Mouse (Mus musculus) brain, adult 2 months (tissue): ENCODE results near the gene Cnn2.

Experiments
- DNase-seq: peaks from one replicate; pipeline ENCODE4 v3.0.0; 2011; ENCODE audit warnings: low read depth, low spot score

Gene Cnn2

GRCm38 (mm10) chr10:79989870-79990269, 1.5 kb downstream of the Cnn2 start:
- DNase-seq, result no peak

- DNase-seq, result no peak
Observed at GRCm38 (mm10) chr10:79991099-79991498, 2.7 kb downstream of the Cnn2 start.

DNA sequence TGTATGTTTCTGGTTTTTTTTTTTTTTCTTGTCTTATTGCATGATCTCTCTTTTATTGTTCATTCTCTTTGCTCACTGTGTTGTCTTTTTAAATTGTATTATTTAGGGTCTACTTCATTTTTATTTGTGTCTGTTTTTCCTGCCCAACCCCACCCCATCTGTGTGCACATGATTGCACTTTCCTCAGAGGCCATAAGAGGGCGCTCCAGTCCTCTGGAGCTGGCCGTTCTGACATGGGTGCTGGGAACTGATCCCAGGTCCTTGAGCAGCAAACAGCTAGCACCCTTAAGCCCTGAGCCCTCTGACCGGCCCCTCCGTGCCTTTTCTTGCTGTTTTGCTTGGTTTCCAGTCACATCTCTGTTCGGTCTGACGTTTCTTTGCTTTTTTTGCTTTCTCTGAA, 3.2 kb downstream of the Cnn2 start:
- no peak for DNase-seq

GRCm38 (mm10) chr10:79994397-79995115, 6.2 kb downstream of the Cnn2 start:
- peak; percentile 24 for DNase-seq

DNA sequence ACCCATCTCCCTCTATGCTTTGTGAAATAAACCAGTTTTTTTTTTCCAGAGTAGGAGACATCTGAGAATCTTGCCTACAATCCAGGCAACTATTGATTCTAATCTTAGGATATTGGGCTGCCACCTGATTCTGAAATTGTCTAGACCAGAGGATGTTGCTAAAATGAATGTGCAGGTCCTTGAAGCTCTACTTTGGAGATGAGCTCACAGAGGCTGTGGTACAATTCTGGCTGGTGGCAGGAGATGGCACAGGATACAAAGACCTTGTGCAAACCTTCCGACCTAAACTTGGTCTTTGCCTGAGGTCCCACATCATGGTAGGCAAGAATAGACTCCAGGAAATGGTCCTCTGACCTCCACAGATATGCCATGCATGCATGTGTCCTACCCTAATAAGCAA, 7.3 kb downstream of the Cnn2 start:
- no peak for DNase-seq

GRCm38 (mm10) chr10:79996272-79997033, 8.1 kb downstream of the Cnn2 start, which contains the start of gene Abca7:
Gene Abca7 (plus strand): TSS chr10:79996494.
- peak; percentile 98 for DNase-seq

DNA sequence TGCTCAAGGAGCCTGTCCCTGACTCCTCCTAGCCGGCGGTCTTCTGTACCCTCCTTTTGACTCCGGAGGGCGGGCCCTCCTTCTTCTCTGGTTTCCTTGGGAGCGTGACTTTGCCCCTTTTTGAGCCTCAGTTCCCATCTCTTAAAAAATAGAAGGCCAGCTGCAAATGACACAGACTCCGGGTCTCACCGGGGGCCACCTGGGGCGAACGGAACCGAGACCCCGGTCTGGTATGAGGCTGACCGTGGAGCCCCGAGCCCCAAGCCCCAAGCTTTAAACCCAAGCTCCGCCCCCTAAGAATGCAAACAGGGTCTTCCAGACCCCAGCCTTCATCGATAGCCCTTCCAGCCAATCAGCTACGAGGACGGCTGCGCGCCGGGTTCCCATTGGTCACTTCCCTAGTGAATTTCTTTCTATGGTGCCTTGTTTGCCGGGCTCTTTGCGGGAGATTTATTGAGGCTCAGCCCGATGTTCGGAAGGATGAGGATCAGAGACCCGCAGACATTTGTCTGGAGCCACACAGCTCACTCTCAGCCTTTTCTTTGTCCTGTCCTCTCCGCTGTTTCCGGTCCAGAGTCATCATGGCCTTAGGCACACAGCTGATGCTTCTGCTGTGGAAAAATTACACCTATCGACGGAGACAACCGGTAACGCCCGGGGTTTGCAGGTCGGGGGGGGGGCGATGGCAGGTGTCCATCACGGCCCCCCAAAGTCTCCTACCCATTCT, 8.8 kb downstream of the Cnn2 start:
- peak; percentile 91 for DNase-seq

DNA sequence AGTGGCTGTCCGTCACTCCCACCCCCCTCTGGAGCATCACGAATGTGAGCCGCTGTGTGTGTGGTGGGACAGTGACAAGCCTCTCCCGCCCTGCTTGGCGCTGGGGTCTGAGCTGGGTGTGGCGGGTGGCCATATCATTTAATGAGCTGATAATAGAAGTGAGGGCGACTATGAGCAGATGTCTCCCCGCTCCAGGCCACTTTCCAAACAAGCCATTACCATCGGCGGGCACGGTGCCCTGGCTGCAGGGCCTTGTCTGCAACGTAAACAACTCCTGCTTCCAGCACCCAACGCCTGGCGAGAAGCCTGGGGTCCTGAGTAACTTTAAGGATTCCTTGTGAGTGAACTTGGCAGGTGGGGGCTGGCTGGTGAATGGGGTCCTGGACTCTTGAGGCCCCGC, 9.4 kb downstream of the Cnn2 start:
- peak; percentile 71 for DNase-seq

DNA sequence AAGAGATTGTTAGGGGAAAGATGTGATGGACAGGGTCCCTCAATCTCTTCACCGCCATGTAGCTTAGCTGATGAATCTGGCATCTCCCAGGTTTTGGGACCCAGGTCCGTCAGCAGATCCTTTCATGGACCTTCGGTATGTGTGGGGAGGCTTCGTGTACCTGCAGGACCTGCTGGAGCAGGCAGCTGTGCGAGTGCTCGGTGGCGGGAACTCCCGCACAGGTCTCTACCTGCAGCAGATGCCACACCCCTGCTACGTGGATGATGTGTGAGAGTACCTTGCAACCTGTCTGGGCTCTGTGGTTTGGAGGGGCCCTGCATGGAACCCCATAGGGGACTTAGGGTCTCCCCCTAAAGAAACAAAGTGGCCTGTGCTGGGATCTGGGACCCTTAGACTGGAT, 13.6 kb downstream of the Cnn2 start:
- no peak for DNase-seq

- DNase-seq, result no peak
Observed at GRCm38 (mm10) chr10:80002829-80003228, 14.4 kb downstream of the Cnn2 start.

DNA sequence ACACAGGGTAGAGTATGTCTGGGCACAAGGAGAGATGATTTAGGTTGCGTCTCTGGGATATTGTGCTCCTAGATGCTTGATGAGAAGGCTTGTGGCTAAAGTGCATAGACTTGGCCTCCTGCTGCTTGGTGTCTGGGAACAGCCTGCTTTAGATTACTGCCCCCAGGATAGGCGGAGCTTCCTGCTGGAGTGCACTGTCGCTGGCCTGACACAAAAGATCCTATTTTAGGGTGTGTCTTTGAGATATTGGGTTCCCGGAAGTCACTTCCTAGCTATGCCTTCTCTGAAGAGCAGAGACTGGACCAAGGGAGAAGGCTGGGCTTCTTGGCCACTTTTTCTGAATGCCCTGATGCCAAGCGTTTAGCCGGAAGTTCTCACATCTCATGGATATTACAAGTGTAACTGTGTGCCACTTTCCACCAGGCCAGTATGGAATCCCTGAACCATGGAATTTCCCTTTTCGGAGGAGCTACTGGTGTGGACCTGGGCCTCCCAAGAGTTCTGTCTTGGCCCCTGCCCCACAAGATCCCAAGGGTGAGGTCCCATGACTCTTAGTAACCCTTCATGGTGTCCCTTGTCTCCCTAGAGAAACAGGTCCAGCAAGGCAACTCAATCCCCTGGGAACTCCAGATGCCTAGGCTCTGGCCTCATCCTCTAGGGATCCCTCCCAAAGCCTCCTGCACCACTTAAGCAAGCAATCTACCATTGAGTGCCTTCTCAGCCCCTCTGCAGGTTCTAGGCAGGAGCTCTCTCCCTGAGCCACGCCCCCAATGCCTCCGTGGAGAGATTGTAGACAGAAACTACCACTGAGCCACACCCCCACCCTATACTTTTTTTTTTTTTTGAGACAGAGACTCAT, 15.2 kb downstream of the Cnn2 start:
- DNase-seq, result no peak

DNA sequence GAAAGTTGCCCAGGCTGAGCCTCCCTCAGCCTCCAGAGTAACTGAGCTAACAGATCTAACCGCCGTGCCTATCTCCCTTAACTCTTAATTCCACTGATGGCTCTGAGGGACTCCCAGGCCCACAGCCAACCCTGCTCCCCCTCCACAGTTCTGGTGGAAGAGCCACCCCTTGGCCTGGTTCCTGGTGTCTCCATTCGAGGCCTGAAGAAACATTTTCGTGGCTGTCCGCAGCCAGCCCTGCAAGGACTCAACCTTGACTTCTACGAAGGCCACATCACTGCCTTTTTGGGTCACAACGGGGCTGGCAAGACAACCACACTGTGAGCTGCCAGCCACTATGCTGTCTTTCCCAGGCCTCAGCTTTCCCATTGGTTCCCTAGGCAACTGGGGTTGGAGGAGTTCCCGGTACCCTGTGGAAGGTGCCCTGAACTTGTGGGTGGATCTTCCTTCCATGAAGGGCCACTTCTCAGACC, 15.9 kb downstream of the Cnn2 start:
- no peak for DNase-seq

- no peak for DNase-seq
Observed at GRCm38 (mm10) chr10:80011740-80012139, 23.4 kb downstream of the Cnn2 start.

DNA sequence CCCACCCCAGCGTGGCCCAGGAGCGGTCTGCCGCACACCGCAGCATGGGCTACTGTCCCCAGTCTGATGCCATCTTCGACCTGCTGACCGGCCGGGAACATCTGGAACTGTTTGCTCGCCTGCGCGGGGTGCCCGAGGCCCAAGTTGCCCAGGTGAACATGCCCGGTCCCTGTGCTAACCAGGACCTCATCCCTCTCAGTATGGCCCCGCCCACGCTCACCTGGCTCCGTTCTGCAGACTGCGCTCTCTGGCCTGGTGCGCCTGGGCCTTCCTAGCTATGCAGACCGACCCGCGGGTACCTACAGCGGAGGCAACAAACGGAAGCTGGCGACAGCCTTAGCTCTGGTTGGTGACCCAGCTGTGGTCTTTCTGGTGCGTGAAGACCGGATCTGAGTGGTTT, 25.2 kb downstream of the Cnn2 start:
- DNase-seq, result no peak

- DNase-seq, result no peak
Observed at GRCm38 (mm10) chr10:80014484-80015290, 26.3 kb downstream of the Cnn2 start.

- DNase-seq, result no peak
Observed at GRCm38 (mm10) chr10:80015583-80015982, 27.2 kb downstream of the Cnn2 start.

DNA sequence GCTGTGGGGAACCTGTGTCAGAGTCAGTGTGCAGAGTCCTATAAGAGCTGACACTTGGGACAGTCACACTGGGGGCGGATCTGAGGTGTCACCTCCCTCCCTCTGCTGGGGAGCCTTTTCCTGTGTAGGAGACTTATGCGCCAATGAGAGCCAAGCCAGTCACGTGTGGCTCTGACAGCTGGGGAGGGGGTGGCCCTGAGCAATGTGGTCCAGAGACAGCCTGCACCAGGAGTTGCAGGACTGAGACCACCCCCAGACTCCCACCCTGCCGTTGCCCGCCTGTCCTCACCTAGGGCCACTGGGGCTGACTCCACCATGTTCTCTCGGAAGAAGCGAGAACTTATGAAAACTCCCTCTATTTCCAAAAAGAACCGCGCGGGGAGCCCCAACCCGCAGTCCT, 28.1 kb downstream of the Cnn2 start, which contains the start of gene Arhgap45:
Gene Arhgap45 (plus strand): TSS at position 143 of the 400 bp plus-strand sequence.
- DNase-seq, result peak; percentile 58

- DNase-seq, result no peak
Observed at GRCm38 (mm10) chr10:80016931-80017330, 28.5 kb downstream of the Cnn2 start.

GRCm38 (mm10) chr10:80017361-80017760, 29.0 kb downstream of the Cnn2 start:
- DNase-seq, result peak; percentile 22

GRCm38 (mm10) chr10:80017771-80018170, 29.4 kb downstream of the Cnn2 start:
- no peak for DNase-seq
